Mouse (Mus musculus): ENCODE measurements at regions not wholly inside any gene's neighbourhood (a gene's known extent, or its start where the extent isn't known, plus 50 kb on each side); places are given as distances from the start of the nearest gene placed in this dataset.

DNA sequence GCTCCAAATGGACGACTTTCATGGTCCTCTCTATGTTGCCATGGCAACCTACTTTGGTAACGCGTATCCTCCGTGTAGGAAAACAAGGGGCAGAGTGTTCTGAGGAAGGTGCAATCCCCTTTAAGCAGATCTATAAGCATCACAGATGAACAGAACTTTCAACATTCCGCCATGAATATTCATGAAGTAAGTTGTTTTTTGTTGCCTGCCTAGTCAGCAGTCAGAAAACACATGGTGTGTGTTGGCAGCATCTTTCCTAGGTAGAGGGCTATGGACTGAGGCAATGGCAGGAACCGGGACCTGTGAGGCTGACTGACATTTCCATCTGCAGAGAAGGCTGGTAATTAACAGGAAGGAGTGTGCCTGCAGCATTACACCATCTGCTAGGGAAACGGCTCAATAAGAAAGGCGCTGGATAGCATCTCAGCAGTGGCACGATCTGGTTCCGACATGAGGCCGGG lies 544.0 kb downstream of the Rnf144a start:
- no peak for ATAC-seq (ENCODE audit: low FRiP score, low read depth)
- 38% methylated on average over 11 of the region's 11 CpGs for WGBS
- H3K27ac ChIP-seq: no peak overlapping the region
- H3K4me3 ChIP-seq: no peak overlapping the region
- no peaks in the 10 kb centered on the region for H3K4me1 ChIP-seq
- H3K27me3 ChIP-seq: no peaks in the 10 kb centered on the region
- H3K36me3 ChIP-seq: no peaks in the 10 kb centered on the region
- H3K9ac ChIP-seq: no peak overlapping the region
- no peak overlapping the region for H3K4me2 ChIP-seq (replicated peaks)
- H3K9me3 ChIP-seq: no peaks in the 10 kb centered on the region

DNA sequence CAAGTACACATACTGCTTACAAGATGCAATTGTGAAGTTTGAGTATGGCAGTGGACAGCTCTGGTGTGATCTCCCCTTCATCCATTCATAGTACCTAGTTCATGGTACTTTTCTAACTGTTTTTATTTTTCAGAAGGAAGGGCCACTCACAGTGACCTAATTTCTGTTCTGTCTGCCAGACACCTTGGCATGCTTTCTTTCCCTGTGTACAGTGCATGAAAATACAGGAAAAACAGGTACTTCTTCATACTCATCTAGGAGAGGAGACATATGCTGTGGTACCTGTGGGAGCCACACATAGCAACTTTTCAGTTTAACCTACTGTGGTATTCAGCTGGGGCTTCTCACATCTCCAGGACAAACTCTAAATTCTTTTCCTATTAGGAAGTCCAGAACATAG lies 545.2 kb downstream of the Rnf144a start:
- 0 out of 2 replicates have a peak, but pooled peaks cover 3% of the 10 kb centered on the region for H3K4me1 ChIP-seq
- ATAC-seq (ENCODE audit: low FRiP score, low read depth): no peak

DNA sequence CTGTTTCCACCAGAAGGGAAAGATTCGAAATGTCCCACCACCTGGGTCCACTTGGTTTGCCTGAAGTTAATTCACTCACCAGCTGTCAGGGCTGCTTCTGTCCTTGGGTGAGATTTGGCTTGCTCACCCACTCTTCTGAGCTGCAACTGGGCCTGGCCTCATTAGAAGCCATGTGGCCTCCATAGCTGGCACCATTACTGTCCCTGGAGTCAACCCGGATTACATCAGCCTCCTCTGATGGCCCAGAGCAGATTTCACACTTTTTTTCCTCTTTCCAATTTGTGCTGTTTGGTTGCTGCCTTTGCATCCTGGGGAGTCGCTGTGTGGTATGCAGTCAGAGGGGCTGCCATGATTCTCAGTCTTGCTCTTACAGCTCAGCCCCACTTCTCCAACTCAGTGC lies 550.0 kb downstream of the Rnf144a start:
- Histone ChIP-seq H3K4me1 (0 out of 2 replicates have a peak, but pooled peaks cover 3% of the 10 kb centered on the region), H3K27me3 (no peaks in the 10 kb centered on the region), H3K27ac (no peak overlapping the region), H3K36me3 (no peaks in the 10 kb centered on the region), H3K4me3 (no peak overlapping the region), H3K4me2 (replicated peaks) (no peak overlapping the region), H3K9me3 (no peaks in the 10 kb centered on the region), H3K9ac (no peak overlapping the region)
- 73% methylated on average over 3 of the region's 3 CpGs for WGBS
- no peak for ATAC-seq (ENCODE audit: low FRiP score, low read depth)

More for the DNA sequence above, 545.2 kb downstream of the Rnf144a start:
- Histone ChIP-seq H3K4me2 (replicated peaks) (no peak overlapping the region), H3K27me3 (no peaks in the 10 kb centered on the region), H3K9me3 (no peaks in the 10 kb centered on the region), H3K4me3 (no peak overlapping the region), H3K27ac (no peak overlapping the region), H3K9ac (no peak overlapping the region), H3K36me3 (no peaks in the 10 kb centered on the region)

- Histone ChIP-seq H3K27ac (no peak overlapping the region), H3K4me3 (no peak overlapping the region), H3K27me3 (no peaks in the 10 kb centered on the region), H3K4me2 (replicated peaks) (no peak overlapping the region), H3K4me1 (0 out of 2 replicates have a peak, but pooled peaks cover 3% of the 10 kb centered on the region), H3K9ac (no peak overlapping the region), H3K9me3 (peaks cover 4% of the 10 kb centered on the region; the same call in 1 of the 2 replicates), H3K36me3 (no peaks in the 10 kb centered on the region)
- 75% methylated on average over 7 of the region's 7 CpGs for WGBS
- ATAC-seq (ENCODE audit: low FRiP score, low read depth): no peak
Measured at GRCm38 (mm10) chr12:25864113-25864852, 550.8 kb downstream of the Rnf144a start.

DNA sequence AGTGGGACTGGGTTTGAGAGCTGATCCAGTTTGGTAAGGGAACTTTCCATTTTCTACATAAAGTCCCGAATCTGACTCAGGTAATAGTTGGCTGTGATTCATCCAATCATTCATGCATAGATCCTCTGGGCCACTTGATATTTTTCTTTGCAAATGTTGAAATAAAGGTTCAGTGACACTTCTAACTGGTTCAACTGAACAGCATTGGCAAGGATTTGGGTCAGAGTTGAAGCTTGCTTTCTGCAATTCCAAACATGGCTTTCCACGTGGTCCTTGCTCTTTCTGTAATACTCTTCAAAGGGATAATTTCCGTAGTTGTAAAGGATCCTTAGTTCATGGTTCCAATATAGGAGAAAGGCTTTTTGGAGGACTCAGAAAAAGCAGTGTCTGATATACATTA lies 554.0 kb downstream of the Rnf144a start:
- WGBS: 83% methylated on average over 3 of the region's 3 CpGs
- H3K36me3 ChIP-seq: no peaks in the 10 kb centered on the region
- no peaks in the 10 kb centered on the region for H3K27me3 ChIP-seq
- peaks cover 4% of the 10 kb centered on the region; the same call in 1 of the 2 replicates for H3K9me3 ChIP-seq
- no peak overlapping the region for H3K4me2 ChIP-seq (replicated peaks)
- H3K27ac ChIP-seq: no peak overlapping the region
- H3K4me3 ChIP-seq: no peak overlapping the region
- no peak for ATAC-seq (ENCODE audit: low FRiP score, low read depth)
- H3K4me1 ChIP-seq: peaks cover 8% of the 10 kb centered on the region; the same call in 1 of the 2 replicates
- no peak overlapping the region for H3K9ac ChIP-seq

DNA sequence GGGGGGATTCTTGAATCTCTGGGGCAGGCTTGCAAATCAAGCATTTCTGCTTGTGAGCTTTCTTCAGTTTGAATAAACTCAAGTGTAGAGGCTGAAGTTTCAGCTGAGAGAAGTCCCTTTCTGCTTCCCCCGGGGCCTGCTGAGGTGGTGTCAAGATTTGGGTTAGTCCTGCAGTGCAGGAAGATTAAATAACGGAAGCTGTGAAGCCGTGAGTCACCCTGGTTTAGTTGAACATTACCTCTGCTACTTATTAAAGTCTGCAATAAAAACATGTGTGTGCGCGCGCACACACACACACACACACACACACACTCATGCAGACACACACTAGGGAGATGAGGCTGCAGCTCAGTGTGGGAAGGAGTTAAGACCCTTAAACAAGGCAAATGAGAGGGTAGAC lies 556.7 kb downstream of the Rnf144a start:
- Histone ChIP-seq H3K9me3 (peaks cover 4% of the 10 kb centered on the region; the same call in 1 of the 2 replicates), H3K27me3 (no peaks in the 10 kb centered on the region), H3K4me2 (replicated peaks) (no peak overlapping the region), H3K4me1 (peaks cover 5% of the 10 kb centered on the region; the same call in 1 of the 2 replicates), H3K27ac (no peak overlapping the region), H3K9ac (no peak overlapping the region), H3K4me3 (no peak overlapping the region), H3K36me3 (no peaks in the 10 kb centered on the region)
- 46% methylated on average over 6 of the region's 6 CpGs for WGBS
- no peak for ATAC-seq (ENCODE audit: low FRiP score, low read depth)

DNA sequence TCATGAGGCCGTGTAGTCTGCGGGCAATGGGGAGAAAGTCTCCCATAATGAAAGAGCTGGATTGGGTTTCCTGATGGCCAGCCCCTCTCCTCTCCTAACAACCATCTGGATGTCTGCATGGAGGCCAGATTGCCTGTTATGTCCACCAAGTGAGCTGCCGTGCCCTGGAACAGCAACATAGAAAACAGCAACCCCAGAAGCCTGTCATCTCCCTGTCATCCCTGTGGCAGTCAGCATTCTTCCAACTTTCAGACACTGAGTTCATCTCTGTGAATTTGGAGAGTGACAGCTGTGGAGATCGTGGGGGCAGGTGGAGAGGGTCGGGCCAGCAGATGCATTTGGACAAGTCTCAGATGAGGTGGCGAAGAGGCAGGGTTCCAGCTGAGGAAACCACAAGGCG lies 585.0 kb downstream of the Rnf144a start:
- 78% methylated on average over 7 of the region's 7 CpGs for whole genome bisulfite sequencing
- H3K4me1 ChIP-seq: peaks cover 6% of the 10 kb centered on the region; the same call in 1 of the 2 replicates
- no peak overlapping the region for H3K4me2 ChIP-seq (replicated peaks)

DNA sequence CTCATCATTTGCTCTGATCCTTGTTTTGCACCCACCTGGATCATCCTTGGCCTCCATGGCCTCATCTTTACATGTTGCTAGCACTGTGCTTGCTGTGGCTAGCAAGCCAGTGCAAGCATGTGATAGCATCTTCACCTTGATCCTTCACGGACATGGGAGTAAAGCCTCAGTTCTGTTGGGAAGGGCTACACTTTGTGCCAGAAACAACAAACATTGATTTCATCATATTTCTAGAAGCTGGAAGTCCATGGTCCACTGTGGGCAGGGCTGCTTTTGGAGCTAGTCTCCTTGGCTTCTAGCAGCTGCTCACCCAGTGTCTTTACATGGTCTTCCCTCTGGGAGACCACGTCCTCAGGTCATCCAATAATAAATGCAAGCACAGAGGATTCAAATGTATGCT lies 587.1 kb downstream of the Rnf144a start:
- Histone ChIP-seq H3K9ac (no peak overlapping the region), H3K4me1 (peaks cover 6% of the 10 kb centered on the region; the same call in 1 of the 2 replicates), H3K27ac (no peak overlapping the region), H3K4me2 (replicated peaks) (no peak overlapping the region), H3K27me3 (no peaks in the 10 kb centered on the region), H3K4me3 (no peak overlapping the region), H3K9me3 (no peaks in the 10 kb centered on the region), H3K36me3 (no peaks in the 10 kb centered on the region)
- no peak for ATAC-seq (ENCODE audit: low FRiP score, low read depth)
- 92% methylated on average over 2 of the region's 2 CpGs for WGBS

More for the DNA sequence above, 585.0 kb downstream of the Rnf144a start:
- Histone ChIP-seq H3K9ac (no peak overlapping the region), H3K4me3 (no peak overlapping the region), H3K27ac (no peak overlapping the region), H3K36me3 (no peaks in the 10 kb centered on the region), H3K27me3 (no peaks in the 10 kb centered on the region), H3K9me3 (no peaks in the 10 kb centered on the region)
- no peak for ATAC-seq (ENCODE audit: low FRiP score, low read depth)

DNA sequence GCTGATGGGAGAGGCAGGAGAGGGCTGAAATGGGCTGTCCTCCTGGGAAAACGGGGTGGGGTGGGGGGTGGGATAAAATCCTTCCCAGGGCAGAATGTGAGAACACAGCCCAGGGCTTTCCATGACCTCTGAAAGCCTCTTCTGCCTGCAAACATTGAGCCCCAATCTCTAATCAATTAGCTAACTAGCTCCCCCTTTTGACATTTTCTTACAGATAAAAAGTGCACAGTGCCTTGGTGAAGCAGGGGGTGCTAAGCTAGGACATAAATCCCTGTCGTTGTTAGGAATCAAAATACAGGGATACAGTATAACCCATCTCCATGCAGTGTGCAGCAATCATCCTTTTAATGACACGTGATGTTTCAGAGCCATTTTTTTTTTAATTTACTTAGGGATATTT lies 588.1 kb downstream of the Rnf144a start:
- 21% methylated on average over 3 of the region's 3 CpGs for WGBS
- Histone ChIP-seq H3K4me2 (replicated peaks) (no peak overlapping the region), H3K27ac (no peak overlapping the region), H3K9ac (no peak overlapping the region), H3K4me3 (no peak overlapping the region), H3K36me3 (no peaks in the 10 kb centered on the region), H3K4me1 (peaks cover 6% of the 10 kb centered on the region; the same call in 1 of the 2 replicates), H3K27me3 (no peaks in the 10 kb centered on the region), H3K9me3 (no peaks in the 10 kb centered on the region)
- ATAC-seq (ENCODE audit: low FRiP score, low read depth): no peak

- no peaks in the 10 kb centered on the region for H3K27me3 ChIP-seq
- H3K36me3 ChIP-seq: no peaks in the 10 kb centered on the region
- H3K9me3 ChIP-seq: no peaks in the 10 kb centered on the region
- no peak overlapping the region for H3K9ac ChIP-seq
- WGBS: 60% methylated on average over 4 of the region's 4 CpGs
- H3K4me2 ChIP-seq (replicated peaks): no peak overlapping the region
- H3K27ac ChIP-seq: no peak overlapping the region
- no peak overlapping the region for H3K4me3 ChIP-seq
- peaks cover 6% of the 10 kb centered on the region; the same call in 1 of the 2 replicates for H3K4me1 ChIP-seq
- no peak for ATAC-seq (ENCODE audit: low FRiP score, low read depth)
Measured at GRCm38 (mm10) chr12:25826451-25826850, 588.6 kb downstream of the Rnf144a start.

GRCm38 (mm10) chr12:25816248-25816647 lies 598.8 kb downstream of the Rnf144a start:
- ATAC-seq (ENCODE audit: low FRiP score, low read depth): no peak
- Histone ChIP-seq H3K4me1 (no peaks in the 10 kb centered on the region), H3K4me3 (no peak overlapping the region), H3K9me3 (no peaks in the 10 kb centered on the region), H3K4me2 (replicated peaks) (no peak overlapping the region), H3K36me3 (no peaks in the 10 kb centered on the region), H3K27me3 (no peaks in the 10 kb centered on the region), H3K27ac (no peak overlapping the region), H3K9ac (no peak overlapping the region)
- WGBS: 70% methylated on average over 2 of the region's 2 CpGs

DNA sequence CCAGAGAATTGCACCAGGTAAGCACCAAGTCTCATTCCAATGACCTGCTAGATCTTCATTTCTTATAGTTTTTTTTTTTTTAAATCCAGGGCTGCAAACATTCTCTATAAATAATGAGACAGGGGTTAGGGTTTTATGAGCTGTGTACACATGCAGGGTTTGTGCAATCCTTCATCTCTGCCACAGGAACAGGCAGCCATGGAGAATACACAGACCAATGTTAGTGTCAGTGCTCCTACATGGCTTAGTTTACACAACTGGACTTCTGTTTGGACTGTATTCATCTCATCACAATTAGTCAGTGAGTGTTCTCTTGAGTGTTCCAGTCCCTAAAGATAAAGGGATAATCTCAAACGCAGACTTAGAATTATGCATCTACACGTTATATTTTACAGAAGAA lies 620.0 kb downstream of the Rnf144a start:
- Histone ChIP-seq H3K36me3 (no peaks in the 10 kb centered on the region), H3K4me1 (no peaks in the 10 kb centered on the region), H3K27ac (no peak overlapping the region), H3K9ac (no peak overlapping the region), H3K27me3 (no peaks in the 10 kb centered on the region), H3K4me2 (replicated peaks) (no peak overlapping the region), H3K9me3 (no peaks in the 10 kb centered on the region), H3K4me3 (no peak overlapping the region)
- 80% methylated on average over 2 of the region's 2 CpGs for WGBS
- ATAC-seq (ENCODE audit: low FRiP score, low read depth): no peak

- Histone ChIP-seq H3K4me1 (no peaks in the 10 kb centered on the region), H3K36me3 (no peaks in the 10 kb centered on the region), H3K4me2 (replicated peaks) (no peak overlapping the region), H3K9ac (no peak overlapping the region), H3K9me3 (no peaks in the 10 kb centered on the region), H3K4me3 (no peak overlapping the region), H3K27ac (no peak overlapping the region), H3K27me3 (no peaks in the 10 kb centered on the region)
- no peak for ATAC-seq (ENCODE audit: low FRiP score, low read depth)
- WGBS: 55% methylated on average over 2 of the region's 2 CpGs
Measured at GRCm38 (mm10) chr12:25794571-25794970, 620.5 kb downstream of the Rnf144a start.
